Mouse (Mus musculus) embryonic facial prominence, embryonic 11.5 days (tissue): ENCODE results near the gene Prdx6. TPM values are rescaled to one million over a fixed set of nuclear protein-coding genes. Genes with fewer than 3 reads are reported as not detected.

Experiments used
- polyA plus RNA-seq: library from polyadenylated mRNA; unstranded; fragments of >200 nt; fragmentation: Nextera tagmentation; extraction: Ambion mirVana; gene quantifications from 2 replicates; pipeline ENCODE4 v1.2.1, GENCODE M21; 2014

Prdx6 gene
- polyA plus RNA-seq, 1 experiment from 2014 or later = 642 TPM

Other genes with a start within 250 kb of the Prdx6 start
- gene Zbtb37, start 216.4 kb downstream of the Prdx6 start, polyA plus RNA-seq = 8.3 and 10.7 TPM in 2 replicates
- gene Dars2, start 180.6 kb downstream of the Prdx6 start, polyA plus RNA-seq = 48.7 and 53.9 TPM in 2 replicates
- 43.3 and 46.8 TPM in 2 replicates for gene Cenpl, start 180.5 kb downstream of the Prdx6 start, polyA plus RNA-seq
- 19.7 and 22.3 TPM in 2 replicates for gene Klhl20, start 119.7 kb downstream of the Prdx6 start, polyA plus RNA-seq
- 5.0 and 6.2 TPM in 2 replicates for gene Ankrd45, start 108.5 kb downstream of the Prdx6 start, polyA plus RNA-seq
- gene Tex50, start 91.9 kb downstream of the Prdx6 start, polyA plus RNA-seq = not detected in 2 replicates
- gene Tnfsf4, start 144.2 kb upstream of the Prdx6 start, polyA plus RNA-seq = not detected in 2 replicates
- not detected in 2 replicates for gene Tnfsf18, start 243.4 kb upstream of the Prdx6 start, polyA plus RNA-seq